Mouse (Mus musculus): Measurements from ENCODE around the gene Nrp2. TPM values are rescaled to one million over a fixed set of nuclear protein-coding genes. Genes with fewer than 3 reads are reported as not detected.

The Nrp2 gene
- total RNA-seq, 2 experiments from 2014 or later, result 23.2 to 24.0 TPM

- no peak for DNase-seq (ENCODE audit: low spot score in 2 of 2)
Observed at GRCm38 (mm10) chr1:62843215-62843614, 140.1 kb downstream of the Nrp2 start.

GRCm38 (mm10) chr1:62850990-62851940 is 148.2 kb downstream of the Nrp2 start:
- DNase-seq (ENCODE audit: low spot score in 2 of 2), result no peak

GRCm38 (mm10) chr1:62853362-62853761 is 150.3 kb downstream of the Nrp2 start:
- no peak for DNase-seq (ENCODE audit: low spot score in 2 of 2)

- DNase-seq (ENCODE audit: low spot score in 2 of 2), result no peak
Observed at GRCm38 (mm10) chr1:62853996-62854395, 150.9 kb downstream of the Nrp2 start.

GRCm38 (mm10) chr1:62859098-62859497 is 156.0 kb downstream of the Nrp2 start:
- DNase-seq (ENCODE audit: low spot score in 2 of 2), result no peak

- no peak for DNase-seq (ENCODE audit: low spot score in 2 of 2)
Observed at GRCm38 (mm10) chr1:62859556-62860300, 156.6 kb downstream of the Nrp2 start.

- DNase-seq (ENCODE audit: low spot score in 2 of 2), result no peak
Observed at GRCm38 (mm10) chr1:62860327-62860726, 157.2 kb downstream of the Nrp2 start.

GRCm38 (mm10) chr1:62860788-62861187 is 157.7 kb downstream of the Nrp2 start:
- peak in 1 of 2 experiments; percentile 30 for DNase-seq (ENCODE audit: low spot score in 2 of 2)

Data from gastrocnemius, postnatal 4 days (tissue).